8 mouse cellular contexts compared by ENCODE assay signal in genomic region chr9:64784841-64785240, GRCm38 (mm10). TPM values are rescaled to one million over a fixed set of nuclear protein-coding genes. Genes with fewer than 3 reads are reported as not detected.
DNase-seq lines count a peak whose midpoint lies in the region; TF ChIP-seq lines count a peak whose summit lies in the region.

No protein-coding gene starts in this region.

- H3K27ac ChIP-seq in cerebellum, adult 2 months (ENCODE audit: insufficient read depth, low read length): no peak overlapping the region

- no peak overlapping the region for H3K4me3 ChIP-seq in cerebellum, adult 2 months (replicated peaks; ENCODE audit: insufficient read depth, low read depth, low read length)

- peak in 1 of 2 experiments; percentile 40 for DNase-seq in cerebellum, adult 2 months
- DNase-seq in cerebellum, adult 9-11 months: no peak
- peak; percentile 48 for DNase-seq in right cerebral cortex, postnatal 14 days
- DNase-seq in right cerebral cortex, adult 18-20 months: no peak
- peak; percentile 79 for DNase-seq in embryo, embryonic 10.5 days (ENCODE audit: low spot score)
- DNase-seq in hindlimb bud, embryonic 11.5 days (ENCODE audit: extremely low spot score, low read depth, low spot score): peak; percentile 46
- peak; percentile 84 for DNase-seq in lung, postnatal 14 days
- peak; percentile 85 to 93 for DNase-seq in spleen, postnatal 4 days (ENCODE audit: low spot score in 2 of 2)

- no peak for TF ChIP-seq POLR2A in cerebellum, adult 2 months (IDR thresholded peaks at IDR 0.05; ENCODE audit: borderline replicate concordance, insufficient read depth, low read length)

- H3K4me1 ChIP-seq in cerebellum, adult 2 months (ENCODE audit: control insufficient read depth, insufficient read depth, low read length): no peaks in the 10 kb centered on the region

- no peaks in the 10 kb centered on the region for H3K27me3 ChIP-seq in cerebellum, adult 2 months (ENCODE audit: control insufficient read depth, insufficient read depth, low read length)

- 47% methylated on average over 4 of the region's 4 CpGs for WGBS in cerebellum, adult 2 months

- peak; percentile 64; the same call in 1 of the 2 replicates for TF ChIP-seq CTCF in cerebellum, adult 2 months (IDR thresholded peaks at IDR 0.05; ENCODE audit: borderline replicate concordance, insufficient read depth, low read depth, low read length)

RNA-seq across cellular contexts. Expression of gene Dennd4a, which starts 26.3 kb away (rescaled TPM):
- polyA plus RNA-seq in cerebellum, adult 2 months (2012; rRNA removed): 34.6 and 34.9 TPM in 2 replicates

RNA-seq across cellular contexts. Expression of gene Rab11a, which starts 47.3 kb away (rescaled TPM):
- polyA plus RNA-seq in cerebellum, adult 2 months (2012; rRNA removed): 255 and 259 TPM in 2 replicates

Comparison
In these comparisons a context has a peak if more than half of its experiments do, and no peak if none do; other contexts are left out.
1. DNase-seq: peak in right cerebral cortex, postnatal 14 days (single experiment), embryo, embryonic 10.5 days (single experiment), hindlimb bud, embryonic 11.5 days (single experiment), lung, postnatal 14 days (single experiment) and spleen, postnatal 4 days (2 of 2); none in cerebellum, adult 9-11 months (single experiment) and right cerebral cortex, adult 18-20 months (single experiment).